Mouse (Mus musculus) spleen, adult 2 months (tissue): ENCODE data around the gene Prrt1.

Experiments used
- CTCF ChIP-seq: fragments of 200-500 bp; IDR thresholded peaks from 2 replicates; pipeline ENCODE4 v1.5.1; 2011; ENCODE audit warnings: mild to moderate bottlenecking, inconsistent platforms; ENCODE audit not compliant: insufficient read depth, insufficient read length, insufficient replicate concordance; ENCODE audit errors: extremely low read depth
- POLR2A ChIP-seq: fragments of 200-500 bp; IDR thresholded peaks from 2 replicates; pipeline ENCODE4 v1.6.1; 2011; ENCODE audit warnings: low read depth, low read length, inconsistent platforms

DNA sequence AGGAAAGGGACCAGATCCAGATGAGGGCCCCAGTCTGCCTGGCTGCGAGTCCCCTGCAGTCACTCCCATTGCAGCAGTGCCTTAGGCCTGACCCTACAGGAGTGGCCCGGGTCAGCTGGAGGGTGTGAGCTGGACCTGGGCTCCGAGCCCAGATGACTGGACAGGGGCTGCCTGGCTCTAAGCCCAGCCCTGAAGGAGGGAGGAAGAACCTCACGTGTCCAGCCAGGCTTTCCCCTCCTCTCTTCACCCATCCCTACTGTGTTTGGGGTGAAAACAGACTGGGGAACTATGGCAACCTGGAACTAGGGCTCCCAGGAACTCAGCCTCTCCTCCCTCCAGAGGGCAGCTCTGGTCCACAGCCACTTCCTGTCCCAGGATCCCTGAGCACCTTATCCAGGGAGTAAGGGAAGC lies 26.3 kb downstream of the Prrt1 start:
- TF ChIP-seq CTCF (no peak), POLR2A (no peak)
